Mouse (Mus musculus) MEL (cell line): ENCODE results near the gene Zfp446.

Experiments
- CTCF ChIP-seq, 3 experiments: IDR thresholded peaks in 2 of 3; conservative IDR thresholded peaks in 1 of 3; 2 replicates each; pipeline ENCODE4 v1.5.1; 2011 to 2012; ENCODE audit warnings: low read length in 3 of 3, low read depth in 2 of 3, mild to moderate bottlenecking in 2 of 3, improper control_type of control experiment in 1 of 3, inconsistent platforms in 1 of 3, mixed read lengths in 1 of 3, moderate library complexity in 1 of 3; ENCODE audit not compliant: control insufficient read depth in 1 of 3, insufficient read depth in 1 of 3, poor library complexity in 1 of 3, severe bottlenecking in 1 of 3
- HCFC1 ChIP-seq: IDR thresholded peaks from 2 replicates; pipeline ENCODE4 v1.6.1; 2012; ENCODE audit warnings: low read depth, mild to moderate bottlenecking, inconsistent platforms, low read length, improper control_type of control experiment, moderate library complexity
- JUND ChIP-seq: IDR thresholded peaks from 2 replicates; pipeline ENCODE4 v1.6.1; 2011; ENCODE audit warnings: low read depth, mild to moderate bottlenecking, improper control_type of control experiment, low read length
- ZC3H11A ChIP-seq: IDR thresholded peaks from 2 replicates; pipeline ENCODE4 v1.6.1; 2012; ENCODE audit warnings: low read depth, mild to moderate bottlenecking, inconsistent platforms, low read length, improper control_type of control experiment

- no peak for TF ChIP-seq CTCF (IDR thresholded peaks at IDR 0.05 in 2 of 3, conservative IDR thresholded peaks at IDR 0.05 in 1 of 3; ENCODE audit: control insufficient read depth in 1 of 3, insufficient read depth in 1 of 3, low read depth in 2 of 3, low read length in 3 of 3, poor library complexity in 1 of 3, severe bottlenecking in 1 of 3)
- no peak for TF ChIP-seq ZC3H11A
- TF ChIP-seq HCFC1 = no peak
- no peak for TF ChIP-seq JUND
Measured at GRCm38 (mm10) chr7:12978931-12979722, 1.5 kb downstream of the Zfp446 start.
